Mouse (Mus musculus): ENCODE data around the gene Arhgap17. TPM values are rescaled to one million over a fixed set of nuclear protein-coding genes. Genes with fewer than 3 reads are reported as not detected.

The Arhgap17 gene
- polyA plus RNA-seq, 1 experiment = 28.5 TPM

DNA sequence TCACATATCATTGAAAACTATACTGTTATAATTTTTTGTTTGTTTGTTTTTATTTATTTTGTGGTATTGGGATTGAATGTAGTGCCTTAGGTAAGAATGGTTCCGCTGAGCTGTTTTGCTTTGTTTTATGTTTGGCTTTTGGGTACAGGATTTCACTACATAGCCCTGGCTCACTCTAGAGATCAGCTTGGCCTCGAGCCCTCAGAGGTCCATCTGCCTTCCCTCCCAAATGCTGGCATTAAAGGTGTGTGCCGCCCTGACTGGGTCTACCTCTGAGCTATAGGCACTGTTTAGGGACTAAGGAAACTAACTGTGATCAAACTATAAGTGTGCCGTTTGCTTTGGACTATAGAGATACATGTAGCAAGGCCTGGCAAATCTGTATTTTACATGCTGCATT, 29.6 kb upstream of the Arhgap17 start:
- H3K4me3 ChIP-seq (replicated peaks; ENCODE audit: extremely low read depth, low read depth, low read length) = no peak overlapping the region
- TF ChIP-seq POLR2A (IDR thresholded peaks at IDR 0.05; ENCODE audit: borderline replicate concordance, extremely low read depth, low read depth, low read length) (no peak), CTCF (IDR thresholded peaks at IDR 0.05; ENCODE audit: insufficient read depth, low read length) (no peak)
- DNase-seq = no peak

DNA sequence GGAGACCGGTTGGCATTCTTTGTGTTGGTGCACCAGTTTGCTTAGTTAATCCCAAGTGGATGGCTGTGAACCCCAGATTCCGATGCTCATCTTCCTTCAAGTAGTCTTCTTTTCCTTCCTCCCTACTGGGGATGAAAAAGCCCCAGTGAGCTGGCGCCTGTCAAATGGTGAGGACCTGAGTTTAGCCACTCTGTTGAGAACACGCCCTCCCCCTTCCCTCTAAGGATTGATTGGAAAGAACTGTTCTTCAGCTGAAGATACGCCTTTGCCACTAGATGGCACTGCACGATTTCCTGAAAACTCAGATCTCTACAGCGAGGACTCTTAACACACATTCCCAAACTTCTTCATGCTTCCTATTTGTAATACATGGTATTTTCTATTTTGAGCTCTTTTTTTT, 29.1 kb upstream of the Arhgap17 start:
- no peak for TF ChIP-seq POLR2A (IDR thresholded peaks at IDR 0.05; ENCODE audit: borderline replicate concordance, extremely low read depth, low read depth, low read length)
- TF ChIP-seq CTCF (IDR thresholded peaks at IDR 0.05; ENCODE audit: insufficient read depth, low read length) = peak; percentile 30; the same call in 1 of the 2 replicates
- H3K4me3 ChIP-seq (replicated peaks; ENCODE audit: extremely low read depth, low read depth, low read length) = no peak overlapping the region
- 23% methylated on average over 7 of the region's 7 CpGs for WGBS
- peak; percentile 44 for DNase-seq
- H3K4me1 ChIP-seq (ENCODE audit: control insufficient read depth, insufficient read depth, low read length) = no peaks in the 10 kb centered on the region

More for the DNA sequence above, 29.6 kb upstream of the Arhgap17 start:
- H3K4me1 ChIP-seq (ENCODE audit: control insufficient read depth, insufficient read depth, low read length) = no peaks in the 10 kb centered on the region
- WGBS = 83% methylated on average over 4 of the region's 4 CpGs

DNA sequence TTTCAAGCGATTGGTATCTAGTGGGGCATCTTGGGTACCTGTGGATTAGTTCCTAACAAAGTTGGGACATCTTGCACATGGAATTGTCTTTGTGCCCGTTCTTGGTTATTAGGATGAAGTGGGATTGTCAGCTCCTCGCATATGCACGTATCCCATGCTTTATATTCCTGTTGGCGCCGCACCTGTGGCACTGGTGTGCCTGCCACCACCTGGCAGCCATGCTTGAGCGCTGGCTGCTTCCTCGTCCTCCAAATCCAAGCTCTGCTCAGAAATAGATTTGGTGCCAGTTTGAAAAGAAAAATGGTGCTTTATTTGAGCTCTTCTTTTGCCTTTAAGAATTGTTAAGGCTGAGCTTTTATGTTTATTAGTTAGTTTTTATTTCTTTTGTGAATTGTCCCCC, 28.2 kb upstream of the Arhgap17 start:
- TF ChIP-seq CTCF (IDR thresholded peaks at IDR 0.05; ENCODE audit: insufficient read depth, low read length) (no peak), POLR2A (IDR thresholded peaks at IDR 0.05; ENCODE audit: borderline replicate concordance, extremely low read depth, low read depth, low read length) (no peak)
- H3K4me1 ChIP-seq (ENCODE audit: control insufficient read depth, insufficient read depth, low read length) = no peaks in the 10 kb centered on the region
- WGBS = 91% methylated on average over 8 of the region's 8 CpGs
- H3K4me3 ChIP-seq (replicated peaks; ENCODE audit: extremely low read depth, low read depth, low read length) = no peak overlapping the region
- no peak for DNase-seq

DNA sequence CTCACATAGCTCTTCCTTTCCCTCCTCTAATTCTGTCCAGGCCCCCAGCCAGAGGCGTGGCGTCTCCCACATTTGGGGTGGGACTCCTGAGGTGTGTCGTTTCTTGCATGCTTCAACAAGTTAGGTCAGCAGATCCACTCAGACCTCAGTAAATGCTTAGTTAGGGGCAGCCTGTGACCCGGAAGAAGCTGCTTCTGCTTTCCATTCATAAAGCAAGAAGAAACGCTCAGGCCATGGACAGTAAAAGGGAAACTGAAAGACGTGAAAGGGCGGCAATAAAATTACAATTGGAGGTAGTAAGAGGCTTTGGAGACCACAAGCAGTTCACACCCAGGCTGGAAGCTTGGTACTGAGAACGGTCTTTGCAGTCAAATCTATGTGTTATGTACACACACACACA, 27.7 kb upstream of the Arhgap17 start:
- TF ChIP-seq POLR2A (IDR thresholded peaks at IDR 0.05; ENCODE audit: borderline replicate concordance, extremely low read depth, low read depth, low read length) = no peak
- TF ChIP-seq CTCF (IDR thresholded peaks at IDR 0.05; ENCODE audit: insufficient read depth, low read length) = no peak
- Histone ChIP-seq H3K4me3 (replicated peaks; ENCODE audit: extremely low read depth, low read depth, low read length) (no peak overlapping the region), H3K4me1 (ENCODE audit: control insufficient read depth, insufficient read depth, low read length) (no peaks in the 10 kb centered on the region)
- DNase-seq = no peak
- WGBS = 78% methylated on average over 8 of the region's 8 CpGs

DNA sequence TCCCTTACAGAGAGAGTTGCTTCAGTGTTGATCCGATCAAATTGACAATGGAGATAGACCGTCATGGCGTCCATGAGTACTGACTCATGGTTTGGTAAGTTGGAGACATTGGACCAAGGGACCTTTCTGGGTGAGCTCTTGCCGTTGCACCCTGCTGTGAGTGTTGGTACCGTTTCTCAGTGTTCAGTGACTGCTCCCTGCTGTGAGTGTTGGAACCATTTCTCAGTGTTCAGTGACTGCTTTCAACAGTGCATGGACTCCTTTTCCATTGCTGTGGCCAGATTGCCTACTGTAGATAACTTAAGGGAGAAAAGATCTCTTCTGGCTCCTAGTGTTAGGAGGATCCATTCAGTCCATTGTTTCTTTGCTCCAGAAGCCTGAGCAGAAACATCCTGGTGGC, 27.2 kb upstream of the Arhgap17 start:
- Histone ChIP-seq H3K4me3 (replicated peaks; ENCODE audit: extremely low read depth, low read depth, low read length) (no peak overlapping the region), H3K4me1 (ENCODE audit: control insufficient read depth, insufficient read depth, low read length) (no peaks in the 10 kb centered on the region)
- no peak for TF ChIP-seq CTCF (IDR thresholded peaks at IDR 0.05; ENCODE audit: insufficient read depth, low read length)
- TF ChIP-seq POLR2A (IDR thresholded peaks at IDR 0.05; ENCODE audit: borderline replicate concordance, extremely low read depth, low read depth, low read length) = no peak
- DNase-seq = no peak
- 90% methylated on average over 5 of the region's 5 CpGs for WGBS

DNA sequence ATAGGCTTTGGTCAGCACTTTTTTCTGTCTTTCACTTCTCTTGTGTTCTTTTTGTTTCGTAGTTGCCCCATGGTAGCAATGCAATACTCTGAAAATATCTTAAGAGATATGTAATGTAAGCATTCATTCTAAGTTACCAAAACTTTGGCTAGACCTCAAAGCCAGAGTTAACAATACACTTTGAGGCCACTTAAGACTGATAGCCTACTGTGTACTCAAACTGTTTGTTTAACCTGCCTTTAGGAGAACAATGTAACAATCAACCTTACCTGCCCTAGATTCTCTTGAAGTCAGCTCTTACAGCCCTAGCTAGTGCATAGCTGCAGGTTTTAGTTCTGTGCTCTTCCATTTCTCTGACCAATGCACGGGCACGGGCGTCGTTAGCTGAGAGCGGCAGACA, 24.6 kb upstream of the Arhgap17 start:
- no peaks in the 10 kb centered on the region for H3K4me1 ChIP-seq (ENCODE audit: control insufficient read depth, insufficient read depth, low read length)
- DNase-seq = no peak
- TF ChIP-seq POLR2A (IDR thresholded peaks at IDR 0.05; ENCODE audit: borderline replicate concordance, extremely low read depth, low read depth, low read length) (no peak), CTCF (IDR thresholded peaks at IDR 0.05; ENCODE audit: insufficient read depth, low read length) (no peak)
- 70% methylated on average over 6 of the region's 6 CpGs for WGBS
- no peak overlapping the region for H3K4me3 ChIP-seq (replicated peaks; ENCODE audit: extremely low read depth, low read depth, low read length)

DNA sequence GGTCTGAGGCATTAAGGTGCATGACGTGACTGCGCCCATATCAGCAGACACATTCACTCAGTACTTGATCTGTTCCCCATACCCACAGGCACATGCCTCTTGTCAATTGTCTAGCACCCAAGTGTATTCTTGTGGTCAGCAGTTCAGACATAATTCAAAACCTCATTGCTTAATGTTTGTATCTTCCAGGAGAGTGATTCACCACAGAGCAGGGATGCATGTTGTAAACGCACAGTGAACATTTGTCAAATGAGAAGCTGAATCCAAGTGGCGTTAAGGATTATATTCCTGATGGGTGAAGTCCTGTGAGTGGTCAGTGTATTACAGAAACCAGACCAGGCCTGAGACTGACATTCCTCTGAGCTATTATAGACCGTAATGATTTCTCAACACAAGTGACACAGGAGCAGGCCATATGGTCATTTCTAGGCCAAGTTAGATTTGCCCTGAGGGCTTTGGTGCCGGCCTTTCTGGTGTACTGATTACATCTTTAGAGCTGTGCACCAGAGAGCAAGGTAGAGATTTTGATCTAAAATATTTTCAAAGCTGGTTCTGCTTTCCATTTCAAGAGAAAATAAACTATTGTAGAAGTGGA, 20.1 kb upstream of the Arhgap17 start:
- no peak for DNase-seq
- no peak overlapping the region for H3K4me3 ChIP-seq (replicated peaks; ENCODE audit: extremely low read depth, low read depth, low read length)
- no peak for TF ChIP-seq CTCF (IDR thresholded peaks at IDR 0.05; ENCODE audit: insufficient read depth, low read length)
- no peak for TF ChIP-seq POLR2A (IDR thresholded peaks at IDR 0.05; ENCODE audit: borderline replicate concordance, extremely low read depth, low read depth, low read length)
- H3K4me1 ChIP-seq (ENCODE audit: control insufficient read depth, insufficient read depth, low read length) = no peaks in the 10 kb centered on the region; the same call in 1 of the 2 replicates
- WGBS = 74% methylated on average over 6 of the region's 6 CpGs

DNA sequence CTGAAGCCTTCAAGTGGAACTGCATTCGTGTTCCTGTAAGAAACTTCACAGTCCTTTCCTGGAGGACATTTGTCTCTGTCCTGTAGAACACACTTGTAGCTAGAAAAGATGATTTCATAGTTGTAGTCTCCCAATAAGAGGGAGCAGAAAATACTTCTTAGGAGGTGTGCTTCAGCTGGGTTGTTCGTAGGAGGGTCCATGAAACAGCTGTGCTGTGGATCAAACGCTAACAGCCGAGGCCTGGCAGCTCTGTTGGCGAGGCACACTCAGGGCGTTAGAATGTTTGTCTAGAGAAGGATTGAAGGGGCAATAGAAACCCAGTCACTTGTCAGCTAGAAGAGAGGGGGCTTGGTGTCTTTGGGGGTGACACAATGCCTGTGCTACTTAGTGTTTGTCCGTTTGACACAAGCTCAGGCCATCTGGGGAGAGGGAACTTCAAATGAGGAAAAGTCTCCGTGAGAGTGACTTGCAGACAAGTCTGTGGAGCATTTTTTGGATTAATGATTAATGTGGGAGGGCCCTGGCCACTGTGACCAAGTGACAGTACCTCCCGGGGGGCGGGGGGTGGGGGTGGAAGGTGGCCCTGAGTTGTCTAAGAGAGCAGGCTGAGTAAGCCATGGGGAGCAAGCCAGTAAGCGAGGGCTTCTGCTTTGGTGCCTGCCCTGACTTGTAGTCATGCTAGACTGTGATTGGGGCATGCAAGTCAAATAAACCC, 16.1 kb upstream of the Arhgap17 start:
- DNase-seq = peak; percentile 15
- WGBS = 52% methylated on average over 11 of the region's 11 CpGs
- no peaks in the 10 kb centered on the region; the same call in 1 of the 2 replicates for H3K4me1 ChIP-seq (ENCODE audit: control insufficient read depth, insufficient read depth, low read length)
- no peak overlapping the region for H3K4me3 ChIP-seq (replicated peaks; ENCODE audit: extremely low read depth, low read depth, low read length)
- no peak for TF ChIP-seq POLR2A (IDR thresholded peaks at IDR 0.05; ENCODE audit: borderline replicate concordance, extremely low read depth, low read depth, low read length)
- TF ChIP-seq CTCF (IDR thresholded peaks at IDR 0.05; ENCODE audit: insufficient read depth, low read length) = no peak

DNA sequence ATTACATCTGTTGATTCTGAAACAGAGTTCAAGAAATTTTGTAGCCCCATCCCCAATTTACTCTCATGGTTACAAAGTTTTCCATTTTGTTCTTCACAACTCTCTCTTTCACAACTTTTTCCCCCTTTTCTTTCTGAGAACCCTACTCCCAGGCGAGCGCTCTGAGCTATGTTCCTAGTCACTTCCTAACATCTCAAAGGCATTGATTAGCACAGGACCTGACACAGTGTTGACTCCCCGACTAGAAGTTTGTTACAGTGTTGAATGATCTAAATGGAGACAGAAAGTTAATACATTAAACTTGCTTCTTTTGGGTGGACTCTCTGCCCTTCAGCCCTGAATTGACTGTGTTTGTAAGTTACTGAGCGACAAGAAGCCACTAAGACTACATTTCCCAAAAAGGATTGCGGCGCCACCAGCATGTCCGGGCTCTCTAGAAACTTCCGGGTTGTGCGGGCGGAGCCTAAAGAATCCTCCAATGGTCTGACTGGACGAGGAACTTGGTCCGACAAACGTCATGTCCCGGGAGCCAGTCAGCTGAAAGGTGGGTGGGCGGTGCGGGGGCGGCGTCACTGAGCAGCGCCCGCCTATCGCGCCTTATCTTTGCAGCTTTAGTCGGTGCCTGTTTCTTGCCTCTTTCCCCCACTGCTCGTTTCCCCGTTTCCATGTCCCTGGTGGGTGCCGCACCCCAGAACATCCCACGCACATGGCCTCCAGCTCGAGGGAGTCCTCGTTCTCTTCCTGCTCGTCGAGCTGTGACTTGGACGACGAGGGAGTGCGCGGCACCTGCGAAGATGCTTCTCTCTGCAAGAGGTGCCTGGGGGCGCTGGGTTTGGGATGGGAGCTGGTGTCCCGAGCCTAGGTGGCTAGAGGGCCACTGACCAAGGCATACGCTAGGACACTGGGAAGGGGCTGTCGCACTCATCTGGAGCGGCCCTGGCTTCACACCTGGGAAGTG, 8.0 kb upstream of the Arhgap17 start:
- Histone ChIP-seq H3K4me3 (replicated peaks; ENCODE audit: extremely low read depth, low read depth, low read length) (peak overlapping the region; percentile 100), H3K4me1 (ENCODE audit: control insufficient read depth, insufficient read depth, low read length) (peaks cover 5% of the 10 kb centered on the region)
- peak; percentile 85 for DNase-seq
- 5% methylated on average over 41 of the region's 41 CpGs for WGBS
- TF ChIP-seq POLR2A (IDR thresholded peaks at IDR 0.05; ENCODE audit: borderline replicate concordance, extremely low read depth, low read depth, low read length) (peak; percentile 79; the same call in 1 of the 2 replicates), CTCF (IDR thresholded peaks at IDR 0.05; ENCODE audit: insufficient read depth, low read length) (no peak)

Data from lung, adult 2 months (tissue).